Mouse (Mus musculus) embryonic facial prominence, embryonic 13.5 days (tissue): ENCODE measurements at regions not wholly inside any gene's neighbourhood (a gene's known extent, or its start where the extent isn't known, plus 50 kb on each side); places are given as distances from the start of the nearest gene placed in this dataset.

Experiments
- ATAC-seq: fragments of 200-750 bp; cut with Nextera tagmentation; 2 replicates; pipeline ENCODE4 v1.8.0; 2017; ENCODE audit warnings: low read depth; ENCODE audit not compliant: insufficient number of reproducible peaks, insufficient read depth, low FRiP score, low TSS enrichment
- H3K27ac ChIP-seq: fragments of 300-500 bp; sonication (generic); 2 replicates; pipeline ENCODE4 v1.5.1; 2015; ENCODE audit warnings: moderate library complexity, mild to moderate bottlenecking, inconsistent platforms
- H3K27me3 ChIP-seq: fragments of 300-500 bp; sonication (generic); 2 replicates; pipeline ENCODE4 v1.6.1; 2015; ENCODE audit warnings: mild to moderate bottlenecking, inconsistent platforms
- H3K36me3 ChIP-seq: fragments of 300-500 bp; sonication (generic); 2 replicates; pipeline ENCODE4 v1.6.1; 2015; ENCODE audit warnings: mild to moderate bottlenecking, inconsistent platforms
- H3K4me1 ChIP-seq: fragments of 300-500 bp; sonication (generic); 2 replicates; pipeline ENCODE4 v1.6.1; 2015; ENCODE audit warnings: inconsistent platforms
- H3K4me2 ChIP-seq: fragments of 300-500 bp; sonication (generic); 2 replicates; pipeline ENCODE4 v1.6.1; 2015; ENCODE audit warnings: moderate library complexity, mild to moderate bottlenecking, inconsistent platforms
- H3K4me3 ChIP-seq: fragments of 300-500 bp; sonication (generic); 2 replicates; pipeline ENCODE4 v1.5.1; 2015; ENCODE audit warnings: mild to moderate bottlenecking, inconsistent platforms
- H3K9ac ChIP-seq: fragments of 300-500 bp; sonication (generic); 2 replicates; pipeline ENCODE4 v1.6.1; 2015; ENCODE audit warnings: mild to moderate bottlenecking, inconsistent platforms
- H3K9me3 ChIP-seq: fragments of 300-500 bp; sonication (generic); 2 replicates; pipeline ENCODE4 v1.6.1; 2016; ENCODE audit warnings: inconsistent platforms
- WGBS: fragments of 180-500 bp; shearing (Covaris S2); methylation state at CpG from one replicate; pipeline ENCODE4 v1.1.7; 2015; ENCODE audit warnings: mixed read lengths; 5-methylcytosine and 5-hydroxymethylcytosine counted together

GRCm38 (mm10) chr17:84129204-84129603 lies 58.5 kb downstream of the Zfp36l2 start:
- Histone ChIP-seq H3K4me3 (no peak overlapping the region), H3K9ac (no peak overlapping the region), H3K4me1 (peaks cover 10% of the 10 kb centered on the region), H3K36me3 (no peaks in the 10 kb centered on the region), H3K4me2 (no peak overlapping the region), H3K27me3 (no peaks in the 10 kb centered on the region), H3K27ac (0 out of 2 replicates have a peak overlapping the region, but pooled peaks have one; percentile 44), H3K9me3 (no peaks in the 10 kb centered on the region)
- WGBS = 63% methylated on average over 13 of the region's 13 CpGs
- ATAC-seq = no peak

- WGBS = 77% methylated on average over 5 of the region's 5 CpGs
- Histone ChIP-seq H3K9ac (no peak overlapping the region), H3K4me3 (no peak overlapping the region), H3K9me3 (no peaks in the 10 kb centered on the region), H3K36me3 (no peaks in the 10 kb centered on the region), H3K27me3 (no peaks in the 10 kb centered on the region), H3K4me2 (no peak overlapping the region), H3K4me1 (peaks cover 10% of the 10 kb centered on the region), H3K27ac (no peak overlapping the region)
- ATAC-seq = no peak
Measured at GRCm38 (mm10) chr17:84128262-84128661, 59.5 kb downstream of the Zfp36l2 start.

GRCm38 (mm10) chr17:84126168-84126567 lies 61.6 kb downstream of the Zfp36l2 start:
- H3K4me3 ChIP-seq = no peak overlapping the region
- ATAC-seq = no peak
- WGBS = 72% methylated on average over 5 of the region's 5 CpGs
- H3K27ac ChIP-seq = no peak overlapping the region
- H3K27me3 ChIP-seq = no peaks in the 10 kb centered on the region
- no peak overlapping the region for H3K4me2 ChIP-seq
- no peak overlapping the region for H3K9ac ChIP-seq
- peaks cover 10% of the 10 kb centered on the region for H3K4me1 ChIP-seq
- no peaks in the 10 kb centered on the region for H3K9me3 ChIP-seq
- H3K36me3 ChIP-seq = no peaks in the 10 kb centered on the region

GRCm38 (mm10) chr17:84123161-84123560 lies 64.6 kb downstream of the Zfp36l2 start:
- no peak overlapping the region for H3K9ac ChIP-seq

GRCm38 (mm10) chr17:84122486-84123131 lies 65.1 kb downstream of the Zfp36l2 start:
- Histone ChIP-seq H3K27me3 (no peaks in the 10 kb centered on the region), H3K9me3 (no peaks in the 10 kb centered on the region), H3K9ac (no peak overlapping the region), H3K27ac (no peak overlapping the region), H3K36me3 (no peaks in the 10 kb centered on the region), H3K4me1 (peaks cover 13% of the 10 kb centered on the region), H3K4me3 (no peak overlapping the region), H3K4me2 (no peak overlapping the region)
- no peak for ATAC-seq
- 73% methylated on average over 6 of the region's 6 CpGs for WGBS

More at GRCm38 (mm10) chr17:84123161-84123560, 64.6 kb downstream of the Zfp36l2 start:
- Histone ChIP-seq H3K4me2 (no peak overlapping the region), H3K9me3 (no peaks in the 10 kb centered on the region), H3K4me3 (no peak overlapping the region), H3K36me3 (no peaks in the 10 kb centered on the region), H3K4me1 (peaks cover 7% of the 10 kb centered on the region), H3K27ac (no peak overlapping the region), H3K27me3 (no peaks in the 10 kb centered on the region)
- WGBS = 80% methylated on average over 2 of the region's 2 CpGs
- no peak for ATAC-seq

- no peak overlapping the region for H3K27ac ChIP-seq
- no peaks in the 10 kb centered on the region for H3K9me3 ChIP-seq
- H3K4me3 ChIP-seq = no peak overlapping the region
- H3K9ac ChIP-seq = no peak overlapping the region
- WGBS = 63% methylated on average over 6 of the region's 6 CpGs
- no peak overlapping the region for H3K4me2 ChIP-seq
- no peak for ATAC-seq
- H3K27me3 ChIP-seq = no peaks in the 10 kb centered on the region
- H3K4me1 ChIP-seq = peaks cover 16% of the 10 kb centered on the region
- no peaks in the 10 kb centered on the region for H3K36me3 ChIP-seq
Measured at GRCm38 (mm10) chr17:84121291-84121690, 66.5 kb downstream of the Zfp36l2 start.

- H3K36me3 ChIP-seq = no peaks in the 10 kb centered on the region
- WGBS = 89% methylated on average over 16 of the region's 16 CpGs
- H3K9ac ChIP-seq = no peak overlapping the region
- H3K27me3 ChIP-seq = no peaks in the 10 kb centered on the region
- no peaks in the 10 kb centered on the region for H3K9me3 ChIP-seq
- H3K4me1 ChIP-seq = peaks cover 24% of the 10 kb centered on the region
- no peak overlapping the region for H3K27ac ChIP-seq
- ATAC-seq = no peak
- no peak overlapping the region for H3K4me3 ChIP-seq
- H3K4me2 ChIP-seq = no peak overlapping the region
Measured at GRCm38 (mm10) chr17:84119221-84120017, 68.3 kb downstream of the Zfp36l2 start.

- Histone ChIP-seq H3K4me2 (no peak overlapping the region), H3K4me1 (peaks cover 30% of the 10 kb centered on the region), H3K9ac (no peak overlapping the region), H3K9me3 (no peaks in the 10 kb centered on the region), H3K27me3 (no peaks in the 10 kb centered on the region), H3K27ac (no peak overlapping the region), H3K4me3 (no peak overlapping the region), H3K36me3 (no peaks in the 10 kb centered on the region)
- ATAC-seq = no peak
- WGBS = 17% methylated on average over 1 of the region's 1 CpGs
Measured at GRCm38 (mm10) chr17:84118781-84119180, 69.0 kb downstream of the Zfp36l2 start.

- no peaks in the 10 kb centered on the region for H3K9me3 ChIP-seq
- H3K4me3 ChIP-seq = no peak overlapping the region
- WGBS = 86% methylated on average over 4 of the region's 4 CpGs
- H3K36me3 ChIP-seq = no peaks in the 10 kb centered on the region
- no peak overlapping the region for H3K27ac ChIP-seq
- ATAC-seq = no peak
- no peak overlapping the region for H3K4me2 ChIP-seq
- H3K27me3 ChIP-seq = no peaks in the 10 kb centered on the region
- H3K9ac ChIP-seq = 0 out of 2 replicates have a peak overlapping the region, but pooled peaks have one; percentile 2
- peaks cover 33% of the 10 kb centered on the region for H3K4me1 ChIP-seq
Measured at GRCm38 (mm10) chr17:84118271-84118670, 69.5 kb downstream of the Zfp36l2 start.

- H3K9ac ChIP-seq = 0 out of 2 replicates have a peak overlapping the region, but pooled peaks have one; percentile 2
- no peak overlapping the region for H3K4me3 ChIP-seq
- no peaks in the 10 kb centered on the region for H3K27me3 ChIP-seq
- no peaks in the 10 kb centered on the region for H3K36me3 ChIP-seq
- WGBS = 65% methylated on average over 1 of the region's 1 CpGs
- H3K4me2 ChIP-seq = no peak overlapping the region
- H3K4me1 ChIP-seq = peaks cover 34% of the 10 kb centered on the region
- H3K9me3 ChIP-seq = no peaks in the 10 kb centered on the region
- H3K27ac ChIP-seq = 0 out of 2 replicates have a peak overlapping the region, but pooled peaks have one; percentile 28
- no peak for ATAC-seq
Measured at GRCm38 (mm10) chr17:84117756-84118155, 70.0 kb downstream of the Zfp36l2 start.

GRCm38 (mm10) chr17:84116340-84117279 lies 71.1 kb downstream of the Zfp36l2 start:
- Histone ChIP-seq H3K9ac (no peak overlapping the region), H3K4me1 (peaks cover 45% of the 10 kb centered on the region), H3K9me3 (no peaks in the 10 kb centered on the region), H3K27me3 (no peaks in the 10 kb centered on the region), H3K4me3 (no peak overlapping the region), H3K4me2 (no peak overlapping the region), H3K27ac (peak overlapping the region; percentile 4; the same call in 1 of the 2 replicates), H3K36me3 (no peaks in the 10 kb centered on the region)
- 89% methylated on average over 17 of the region's 17 CpGs for WGBS
- no peak for ATAC-seq
